Mouse (Mus musculus) kidney, adult 18-20 months (tissue): Measurements from ENCODE around the gene Cyp2g1.
"Not testable (repeated sequence)": the region's sequence is repeated elsewhere in the genome, so short reads cannot be mapped to it uniquely, and the experiment has no call there.

Experiments used
- DNase-seq: peaks from one replicate; pipeline ENCODE4 v3.0.0; 2021

Gene Cyp2g1

GRCm38 (mm10) chr7:26808592-26808991 is at the start of gene Cyp2g1:
TSS of gene Cyp2g1 (plus strand) at chr7:26808892.
- DNase-seq = no peak

GRCm38 (mm10) chr7:26767084-26767483 is 41.6 kb upstream of the Cyp2g1 start:
- DNase-seq = peak; percentile 52

- DNase-seq = no peak
Observed at GRCm38 (mm10) chr7:26769881-26770470, 38.7 kb upstream of the Cyp2g1 start.

GRCm38 (mm10) chr7:26772866-26773586 is 35.7 kb upstream of the Cyp2g1 start:
- DNase-seq = no peak

GRCm38 (mm10) chr7:26775866-26776265 is 32.8 kb upstream of the Cyp2g1 start:
- peak; percentile 28 for DNase-seq

- DNase-seq = no peak
Observed at GRCm38 (mm10) chr7:26777806-26778205, 30.9 kb upstream of the Cyp2g1 start.

- peak; percentile 78 for DNase-seq
Observed at GRCm38 (mm10) chr7:26778474-26778873, 30.2 kb upstream of the Cyp2g1 start.

GRCm38 (mm10) chr7:26779799-26780416 is 28.8 kb upstream of the Cyp2g1 start:
- no peak for DNase-seq

- no peak for DNase-seq
Observed at GRCm38 (mm10) chr7:26780510-26780909, 28.2 kb upstream of the Cyp2g1 start.

- no peak for DNase-seq
Observed at GRCm38 (mm10) chr7:26780998-26781766, 27.5 kb upstream of the Cyp2g1 start.

GRCm38 (mm10) chr7:26781767-26782131 is 26.9 kb upstream of the Cyp2g1 start:
- DNase-seq = no peak

GRCm38 (mm10) chr7:26783163-26783562 is 25.5 kb upstream of the Cyp2g1 start:
- DNase-seq = peak; percentile 90

GRCm38 (mm10) chr7:26786013-26786412 is 22.7 kb upstream of the Cyp2g1 start:
- DNase-seq = not testable (repeated sequence)

- no peak for DNase-seq
Observed at GRCm38 (mm10) chr7:26789984-26790383, 18.7 kb upstream of the Cyp2g1 start.

- no peak for DNase-seq
Observed at GRCm38 (mm10) chr7:26800104-26800503, 8.6 kb upstream of the Cyp2g1 start.

- DNase-seq = no peak
Observed at GRCm38 (mm10) chr7:26800996-26801395, 7.7 kb upstream of the Cyp2g1 start.

- not testable (repeated sequence) for DNase-seq
Observed at GRCm38 (mm10) chr7:26831556-26832292, 23.0 kb downstream of the Cyp2g1 start.

- DNase-seq = peak; percentile 66
Observed at GRCm38 (mm10) chr7:26832668-26833067, 24.0 kb downstream of the Cyp2g1 start.

GRCm38 (mm10) chr7:26835059-26835458 is 26.4 kb downstream of the Cyp2g1 start, which contains the start of gene Cyp2a5:
TSS of gene Cyp2a5 (plus strand) at chr7:26835305.
- DNase-seq = peak; percentile 69

GRCm38 (mm10) chr7:26843400-26843799 is 34.7 kb downstream of the Cyp2g1 start:
- not testable (repeated sequence) for DNase-seq

GRCm38 (mm10) chr7:26850063-26850462 is 41.4 kb downstream of the Cyp2g1 start:
- DNase-seq = not testable (repeated sequence)
